Mouse (Mus musculus): ENCODE results near the gene Prkci.

- TF ChIP-seq TAL1 (IDR thresholded peaks at IDR 0.05; ENCODE audit: low read length) (no peak), GATA1 (IDR thresholded peaks at IDR 0.05; ENCODE audit: low read length) (no peak)
These were observed 26.9 kb upstream of the Prkci start for GRCm38 (mm10) chr3:30968531-30969092.

Data from erythroblast, embryonic 14.5 days (primary cell).